Mouse (Mus musculus): ENCODE results near the gene Dpm2.
A peak's percentile ranks its signal among the peaks of the same experiment; 100 is the strongest.

Dpm2 gene

GRCm38 (mm10) chr2:32585149-32585714 lies 14.6 kb downstream of the Dpm2 start:
- no peak for DNase-seq

- DNase-seq: peak; percentile 92 to 93
These were observed 16.3 kb downstream of the Dpm2 start, which contains the start of gene St6galnac4 for GRCm38 (mm10) chr2:32586871-32587351. St6galnac4 (plus strand) TSS chr2:32587095.

GRCm38 (mm10) chr2:32587731-32588321 lies 17.2 kb downstream of the Dpm2 start:
- DNase-seq: peak; percentile 83 to 87

GRCm38 (mm10) chr2:32589213-32589795 lies 18.6 kb downstream of the Dpm2 start:
- DNase-seq: no peak

GRCm38 (mm10) chr2:32590224-32590623 lies 19.6 kb downstream of the Dpm2 start:
- DNase-seq: no peak

GRCm38 (mm10) chr2:32591249-32591648 lies 20.6 kb downstream of the Dpm2 start:
- DNase-seq: no peak

GRCm38 (mm10) chr2:32596725-32597124 lies 26.1 kb downstream of the Dpm2 start:
- no peak for DNase-seq

GRCm38 (mm10) chr2:32597248-32597647 lies 26.6 kb downstream of the Dpm2 start:
- DNase-seq: no peak

- DNase-seq: no peak
These were observed 27.0 kb downstream of the Dpm2 start for GRCm38 (mm10) chr2:32597699-32598098.

GRCm38 (mm10) chr2:32598506-32598905 lies 27.8 kb downstream of the Dpm2 start:
- no peak for DNase-seq

GRCm38 (mm10) chr2:32599409-32599808 lies 28.8 kb downstream of the Dpm2 start, which contains the start of gene St6galnac6:
St6galnac6 (plus strand) TSS chr2:32599709.
- DNase-seq: no peak

- peak; percentile 40 to 41 for DNase-seq
These were observed 30.9 kb downstream of the Dpm2 start for GRCm38 (mm10) chr2:32601417-32602065.

GRCm38 (mm10) chr2:32602600-32603054 lies 32.0 kb downstream of the Dpm2 start:
- DNase-seq: peak; percentile 92

- no peak for DNase-seq
These were observed 34.0 kb downstream of the Dpm2 start for GRCm38 (mm10) chr2:32604631-32605030.

- DNase-seq: peak; percentile 86 to 87
These were observed 35.8 kb downstream of the Dpm2 start for GRCm38 (mm10) chr2:32606161-32607142.

- peak; percentile 55 to 57 for DNase-seq
These were observed 36.7 kb downstream of the Dpm2 start for GRCm38 (mm10) chr2:32607262-32607947.

GRCm38 (mm10) chr2:32608141-32608777 lies 37.6 kb downstream of the Dpm2 start:
- peak; percentile 66 to 72 for DNase-seq

- DNase-seq: no peak
These were observed 38.2 kb downstream of the Dpm2 start for GRCm38 (mm10) chr2:32608778-32609435.

GRCm38 (mm10) chr2:32610610-32611229 lies 40.1 kb downstream of the Dpm2 start:
- peak; percentile 48 for DNase-seq

- no peak for DNase-seq
These were observed 41.6 kb downstream of the Dpm2 start for GRCm38 (mm10) chr2:32612274-32612673.

Measured in B cell, adult 2 months (primary cell).